Mouse (Mus musculus) embryonic fibroblast, embryonic 13.5 days (primary cell): ENCODE measurements around the gene Nubpl.

Experiments used
- CTCF ChIP-seq: IDR thresholded peaks from 2 replicates; pipeline ENCODE4 v1.5.1; 2011; ENCODE audit warnings: mild to moderate bottlenecking, control low read depth, low read length, moderate library complexity, borderline replicate concordance; ENCODE audit not compliant: insufficient read depth
- POLR2A ChIP-seq: IDR thresholded peaks from 2 replicates; pipeline ENCODE4 v1.6.1; 2011; ENCODE audit warnings: low read depth, mild to moderate bottlenecking, control low read depth, low read length, moderate library complexity

GRCm38 (mm10) chr12:52359484-52359883, 261.9 kb downstream of the Nubpl start:
- TF ChIP-seq CTCF (no peak), POLR2A (no peak)
